Mouse (Mus musculus): Measurements from ENCODE around the gene Adh6a.

DNA sequence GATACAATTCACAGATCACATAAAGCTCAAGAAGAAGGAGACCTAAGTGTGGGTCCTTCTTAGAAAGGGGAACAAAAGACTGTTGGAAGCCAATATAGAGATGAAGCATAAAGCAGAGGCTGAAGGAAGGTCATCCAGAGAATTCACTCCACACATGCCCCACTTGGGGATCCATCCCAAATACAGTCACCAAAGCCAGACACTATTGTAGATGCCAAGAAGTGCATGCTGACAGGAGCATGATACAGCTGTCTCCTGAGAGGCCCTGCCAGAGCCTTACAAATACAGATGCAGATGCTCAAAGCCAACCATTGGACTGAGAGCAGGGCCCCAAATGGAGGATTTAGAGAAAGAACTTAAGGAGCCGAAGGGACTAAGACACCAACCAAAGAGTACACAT is 29.3 kb upstream of the Adh6a start:
- TF ChIP-seq POLR2A (IDR thresholded peaks at IDR 0.05; ENCODE audit: low read depth, low read length) (no peak), CTCF (conservative IDR thresholded peaks at IDR 0.05 in 1 of 2, IDR thresholded peaks at IDR 0.05 in 1 of 2; ENCODE audit: low read depth in 2 of 2, low read length in 2 of 2) (no peak), EP300 (IDR thresholded peaks at IDR 0.05; ENCODE audit: low read length) (no peak), ZNF384 (IDR thresholded peaks at IDR 0.05; ENCODE audit: low read depth, low read length) (no peak), NELFE (IDR thresholded peaks at IDR 0.05; ENCODE audit: low read depth, low read length) (no peak)
